Mouse (Mus musculus): Measurements from ENCODE around the gene Sub1. TPM values are rescaled to one million over a fixed set of nuclear protein-coding genes. Genes with fewer than 3 reads are reported as not detected.
A peak's percentile ranks its signal among the peaks of the same experiment; 100 is the strongest.

The Sub1 gene
- total RNA-seq, 2 experiments from 2014 or later, result 336 to 350 TPM

DNA sequence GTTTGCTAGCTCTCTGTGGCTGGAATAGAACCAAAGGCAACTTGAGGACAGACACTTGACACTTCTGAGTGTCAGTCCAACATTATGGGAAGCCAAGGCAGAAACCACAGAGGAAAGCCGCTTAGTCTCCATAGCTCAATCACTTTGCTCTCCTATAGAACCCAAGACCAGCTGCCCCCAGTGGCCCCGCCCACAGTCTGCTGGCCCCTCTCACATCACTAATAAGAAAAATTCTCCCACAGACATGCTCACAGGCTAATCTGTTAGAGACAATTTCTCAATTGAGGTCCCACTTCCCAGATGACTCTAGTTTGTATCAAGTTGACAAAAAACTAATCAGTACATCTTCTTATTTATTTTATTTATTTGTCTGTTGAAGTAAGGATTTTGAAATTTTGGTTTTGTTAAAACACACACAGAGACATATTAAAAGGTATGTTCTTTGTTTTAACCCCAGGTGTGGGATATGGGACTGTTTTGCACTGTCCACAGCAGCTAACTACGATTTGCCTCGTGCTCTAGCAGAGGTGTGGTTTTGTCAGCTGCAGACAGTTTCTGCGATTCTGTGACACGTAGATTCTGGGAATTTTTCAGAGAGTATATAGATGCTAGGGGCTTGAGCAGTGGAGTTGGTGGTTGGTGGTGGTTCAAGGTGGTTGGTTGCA, 16.9 kb upstream of the Sub1 start:
- no peak for DNase-seq (ENCODE audit: low spot score in 2 of 2)

DNA sequence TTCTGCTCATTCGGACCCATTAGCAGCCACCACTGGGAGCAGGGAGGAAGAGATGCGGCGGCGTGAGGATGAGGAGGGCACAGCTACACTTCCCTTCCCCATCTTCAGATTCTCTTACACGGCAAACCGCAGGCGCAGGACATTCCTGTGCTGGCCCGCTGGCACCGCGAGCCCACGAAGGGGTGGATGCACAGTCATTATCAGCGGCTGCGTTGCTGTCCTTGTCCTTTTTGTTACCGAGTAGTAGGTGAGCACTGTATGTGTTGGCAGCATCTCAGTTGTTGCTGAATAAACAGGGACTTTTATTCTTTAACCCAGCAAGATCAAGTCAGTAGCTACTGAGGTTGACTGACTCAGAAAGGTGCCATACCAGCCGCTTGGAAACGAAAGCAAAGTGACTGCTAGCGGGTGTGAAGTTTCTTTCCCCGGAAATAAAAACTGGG, 13.8 kb upstream of the Sub1 start:
- no peak for DNase-seq (ENCODE audit: low spot score in 2 of 2)

GRCm38 (mm10) chr15:12009712-12010601, 13.2 kb upstream of the Sub1 start:
- DNase-seq (ENCODE audit: low spot score in 2 of 2), result no peak

DNA sequence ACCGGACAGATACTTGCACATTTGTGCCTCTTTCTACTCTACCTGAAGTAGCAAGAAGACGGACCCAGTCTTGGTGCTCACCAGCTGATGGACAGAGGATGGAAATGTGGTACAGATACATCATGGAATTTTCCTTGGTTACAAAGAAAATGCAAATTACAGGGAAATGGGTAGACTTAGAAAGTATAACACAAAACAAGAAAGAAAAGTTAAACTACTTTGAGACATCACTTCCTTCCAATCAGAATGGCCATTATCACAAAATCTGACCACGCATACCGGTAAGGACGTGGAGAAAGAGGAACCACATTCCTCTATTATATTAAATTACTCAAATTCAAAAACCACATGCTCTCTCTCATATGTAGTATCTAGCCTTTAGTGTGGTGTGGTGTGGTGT, 12.1 kb upstream of the Sub1 start:
- no peak for DNase-seq (ENCODE audit: low spot score in 2 of 2)

DNA sequence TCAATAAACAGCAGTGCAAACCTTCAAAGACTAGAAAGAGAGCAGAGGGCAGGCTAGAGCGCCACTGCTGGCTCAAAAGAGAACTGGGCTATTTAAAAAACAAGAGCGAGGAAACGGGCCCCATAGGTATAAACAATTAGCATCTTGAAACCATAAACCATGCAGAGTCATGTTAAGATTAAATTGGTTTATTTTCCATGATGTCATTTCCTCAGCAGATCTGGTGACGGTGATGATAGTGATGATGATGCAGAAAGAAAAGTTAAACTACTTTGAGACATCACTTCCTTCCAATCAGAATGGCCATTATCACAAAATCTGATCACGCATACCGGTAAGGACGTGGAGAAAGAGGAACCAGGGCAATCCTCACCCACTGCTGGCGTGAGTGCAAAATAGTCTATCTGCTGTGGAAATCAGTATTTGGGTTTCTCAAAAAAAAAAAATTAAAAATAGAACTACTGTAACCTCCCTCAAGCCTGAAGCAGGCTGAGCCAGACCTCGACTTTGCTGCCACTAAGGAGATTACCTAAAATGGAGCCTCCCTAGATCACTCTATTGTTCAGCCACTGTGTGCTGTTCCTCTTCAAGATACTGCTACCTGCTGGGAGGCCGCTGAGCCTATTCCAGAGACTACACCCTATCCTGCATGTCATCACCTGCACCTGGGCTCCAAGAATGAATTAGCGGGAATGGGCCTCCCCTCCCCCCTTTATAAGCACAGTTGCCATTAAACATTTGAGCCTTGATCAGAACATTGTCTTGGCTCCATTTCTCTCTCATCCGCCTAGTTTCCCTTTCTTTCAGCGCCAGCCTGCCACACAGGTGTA, 11.4 kb upstream of the Sub1 start:
- no peak for DNase-seq (ENCODE audit: low spot score in 2 of 2)

GRCm38 (mm10) chr15:12007421-12007820, 10.6 kb upstream of the Sub1 start:
- DNase-seq (ENCODE audit: low spot score in 2 of 2), result no peak

- DNase-seq (ENCODE audit: low spot score in 2 of 2), result no peak
Observed at GRCm38 (mm10) chr15:12006169-12006568, 9.4 kb upstream of the Sub1 start.

- peak; percentile 94 to 97 for DNase-seq (ENCODE audit: low spot score in 2 of 2)
Observed at GRCm38 (mm10) chr15:11995815-11996201, 975 bp downstream of the Sub1 start.

DNA sequence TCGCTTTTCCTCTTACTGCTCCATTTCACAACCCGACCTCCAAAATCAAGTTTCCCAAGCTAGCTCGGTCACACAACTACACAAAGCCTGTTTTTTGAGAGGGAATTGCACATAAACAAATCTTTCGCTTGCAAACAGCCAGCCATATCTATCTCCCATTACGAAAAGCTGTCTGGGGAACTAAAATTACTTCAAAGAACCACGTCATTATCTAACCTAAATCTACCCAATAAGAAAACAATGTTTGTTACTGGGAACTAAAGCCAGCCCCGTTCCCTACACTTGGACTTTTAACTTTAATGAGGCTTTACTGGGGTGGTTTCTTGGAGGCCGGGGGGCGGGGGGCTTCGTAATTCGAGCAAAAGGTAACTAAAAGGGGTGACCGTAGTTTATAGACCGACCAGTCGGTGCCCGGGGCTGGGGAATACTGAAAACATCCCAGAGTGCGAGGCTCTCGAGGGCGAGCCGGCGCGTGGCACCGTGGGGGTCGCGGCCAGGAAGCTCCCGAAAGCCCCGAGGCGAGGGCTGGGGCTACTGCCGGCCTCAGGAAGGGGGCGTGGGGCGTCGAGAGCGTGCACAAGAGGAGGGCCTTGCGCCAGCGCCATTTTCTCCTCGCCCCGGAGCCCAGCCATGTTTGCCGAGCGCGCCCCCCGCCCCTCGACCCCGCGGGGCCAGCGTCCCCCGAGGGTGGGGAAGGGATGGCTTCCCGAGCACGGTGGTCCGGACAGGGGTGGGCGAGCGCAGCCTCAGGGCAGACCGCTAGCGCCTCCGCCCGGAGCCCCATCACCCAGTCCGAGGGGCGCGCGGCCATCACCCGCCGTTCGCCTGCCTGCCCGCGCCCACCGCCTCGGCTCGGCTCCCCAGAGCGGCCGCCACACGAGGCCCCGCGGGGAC, 1.6 kb downstream of the Sub1 start:
- peak in 1 of 2 experiments; percentile 37 for DNase-seq (ENCODE audit: low spot score in 2 of 2)

DNA sequence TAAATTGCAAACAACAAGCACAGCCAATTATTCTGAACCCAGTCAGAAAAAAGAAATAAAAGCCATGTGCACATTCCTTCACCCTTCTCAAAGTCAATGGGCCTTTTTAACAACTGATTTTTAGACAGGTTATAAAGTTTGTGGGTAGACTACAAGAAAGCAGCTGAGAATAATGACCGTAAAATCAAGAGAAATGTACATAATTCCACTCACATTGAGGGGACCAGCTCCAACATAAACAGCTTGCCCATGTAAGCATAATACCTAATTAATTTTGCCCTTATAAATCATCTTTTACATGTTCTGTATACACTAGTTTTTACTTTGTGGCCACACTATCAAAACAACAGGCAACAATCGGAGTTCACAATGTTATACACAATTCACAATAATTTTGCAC, 2.8 kb downstream of the Sub1 start:
- DNase-seq (ENCODE audit: low spot score in 2 of 2), result no peak

- no peak for DNase-seq (ENCODE audit: low spot score in 2 of 2)
Observed at GRCm38 (mm10) chr15:11991552-11992113, 5.2 kb downstream of the Sub1 start.

- DNase-seq (ENCODE audit: low spot score in 2 of 2), result no peak
Observed at GRCm38 (mm10) chr15:11988580-11988979, 8.2 kb downstream of the Sub1 start.

- no peak for DNase-seq (ENCODE audit: low spot score in 2 of 2)
Observed at GRCm38 (mm10) chr15:11987892-11988291, 8.9 kb downstream of the Sub1 start.

GRCm38 (mm10) chr15:11981985-11982384, 14.8 kb downstream of the Sub1 start:
- DNase-seq (ENCODE audit: low spot score in 2 of 2), result peak in 1 of 2 experiments; percentile 50

DNA sequence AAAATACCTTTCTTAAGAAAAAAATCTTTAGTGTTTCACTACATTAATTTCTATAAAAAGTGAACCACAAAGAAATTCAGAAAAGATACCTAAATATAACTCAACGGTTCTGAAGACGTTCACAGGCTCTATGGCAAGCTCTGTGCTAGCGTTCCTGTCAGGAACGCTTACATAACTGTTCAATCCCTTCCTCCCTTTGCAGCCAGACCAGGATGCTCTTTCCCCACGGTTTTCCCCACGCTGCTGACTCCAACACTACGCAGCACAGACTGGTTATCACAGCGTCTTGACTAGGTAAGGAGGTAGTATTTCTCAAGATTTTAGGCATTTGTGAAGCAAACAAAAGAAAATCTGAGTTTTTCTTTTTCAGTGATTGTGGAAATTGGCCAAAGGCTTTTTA, 15.3 kb downstream of the Sub1 start:
- DNase-seq (ENCODE audit: low spot score in 2 of 2), result peak; percentile 67 to 80

DNA sequence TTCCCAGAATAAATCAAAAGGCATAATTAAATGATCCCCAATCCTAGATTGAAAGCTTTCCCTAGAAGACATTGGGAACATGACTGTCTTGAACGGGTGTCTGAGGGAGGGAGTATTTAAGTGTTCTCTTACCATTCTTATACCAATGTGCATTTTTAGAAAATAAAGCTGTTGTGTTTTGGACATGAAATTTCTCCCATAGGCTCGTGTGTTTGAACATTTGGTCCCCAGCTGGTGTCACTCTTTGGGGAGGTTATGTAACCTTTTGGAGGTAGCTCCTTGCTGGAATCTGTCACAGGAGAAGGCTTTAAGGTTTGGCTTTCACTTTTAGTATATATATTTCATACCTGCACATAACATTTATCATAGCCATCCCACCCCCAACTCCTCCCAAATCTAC, 18.6 kb downstream of the Sub1 start:
- peak in 1 of 2 experiments; percentile 63 for DNase-seq (ENCODE audit: low spot score in 2 of 2)

DNA sequence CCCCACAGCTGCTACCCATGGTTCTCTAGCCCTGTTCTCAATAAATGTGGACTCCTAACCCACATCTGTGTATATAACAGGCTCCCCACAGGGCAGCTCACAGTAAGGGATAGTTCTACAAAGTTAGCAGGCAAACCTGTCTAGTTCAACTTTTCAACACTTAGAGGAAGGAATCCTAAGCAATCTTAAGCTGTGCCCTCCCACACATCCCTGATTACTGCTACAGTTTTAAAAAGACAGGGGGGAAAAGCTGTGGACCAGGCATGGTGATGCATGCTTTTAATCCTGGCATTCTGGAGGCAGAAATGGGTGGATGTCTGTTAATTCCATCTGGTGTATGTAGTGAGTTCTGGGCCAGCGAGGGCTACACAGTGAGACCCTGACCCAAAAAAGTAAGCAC, 19.7 kb downstream of the Sub1 start:
- DNase-seq (ENCODE audit: low spot score in 2 of 2), result no peak

GRCm38 (mm10) chr15:11975836-11976235, 20.9 kb downstream of the Sub1 start:
- no peak for DNase-seq (ENCODE audit: low spot score in 2 of 2)

GRCm38 (mm10) chr15:11971854-11972420, 24.8 kb downstream of the Sub1 start:
- peak; percentile 69 to 86 for DNase-seq (ENCODE audit: low spot score in 2 of 2)

DNA sequence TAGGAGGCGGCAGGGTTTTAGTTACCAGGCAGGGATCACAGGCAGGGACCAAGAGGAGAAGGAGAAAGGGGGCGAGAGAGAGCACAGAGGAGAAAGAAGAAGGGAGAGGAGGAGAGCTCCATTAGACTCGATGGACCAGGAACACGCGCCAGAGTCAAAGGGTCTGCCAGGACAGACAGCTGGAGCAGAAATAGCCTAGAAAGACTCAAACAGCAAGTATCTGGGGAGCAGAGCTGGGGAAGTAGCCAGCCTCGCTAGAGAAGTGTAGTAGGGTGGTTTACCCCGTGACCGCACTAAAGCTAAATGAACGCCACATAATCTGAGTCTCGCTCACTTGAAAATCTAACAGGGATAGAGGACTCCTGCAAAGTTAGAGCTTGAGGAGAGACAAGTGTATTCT, 26.2 kb downstream of the Sub1 start:
- DNase-seq (ENCODE audit: low spot score in 2 of 2), result no peak

Data from layer of hippocampus, adult 18-20 months (tissue).